Mouse (Mus musculus): ENCODE results near the gene Sept11. TPM values are rescaled to one million over a fixed set of nuclear protein-coding genes. Genes with fewer than 3 reads are reported as not detected.

The Sept11 gene
- total and polyA plus RNA-seq, 2 experiments from 2014 or later: 88.1 to 92.5 TPM

- Histone ChIP-seq H3K9me3 (ENCODE audit: low read length) (no peaks in the 10 kb centered on the region), H3K4me3 (ENCODE audit: low read length) (no peak overlapping the region), H3K4me1 (ENCODE audit: insufficient read depth, low read length) (peaks cover 11% of the 10 kb centered on the region; the same call in 1 of the 2 replicates), H3K36me3 (ENCODE audit: insufficient read depth, low read length) (no peaks in the 10 kb centered on the region), H3K27me3 (ENCODE audit: insufficient read depth, low read length) (peaks cover 16% of the 10 kb centered on the region), H3K9ac (replicated peaks; ENCODE audit: low read length) (no peak overlapping the region), H3K4me2 (ENCODE audit: low read depth, low read length) (no peak overlapping the region), H3K27ac (no peak overlapping the region)
- no peak for DNase-seq (ENCODE audit: low spot score)
- WGBS: 56% methylated on average over 13 of the region's 13 CpGs
- ATAC-seq: no peak
- no peak for TF ChIP-seq CTCF (IDR thresholded peaks at IDR 0.05; ENCODE audit: low read depth)
Observed at GRCm38 (mm10) chr5:93048481-93049240, 44.6 kb upstream of the Sept11 start.

DNA sequence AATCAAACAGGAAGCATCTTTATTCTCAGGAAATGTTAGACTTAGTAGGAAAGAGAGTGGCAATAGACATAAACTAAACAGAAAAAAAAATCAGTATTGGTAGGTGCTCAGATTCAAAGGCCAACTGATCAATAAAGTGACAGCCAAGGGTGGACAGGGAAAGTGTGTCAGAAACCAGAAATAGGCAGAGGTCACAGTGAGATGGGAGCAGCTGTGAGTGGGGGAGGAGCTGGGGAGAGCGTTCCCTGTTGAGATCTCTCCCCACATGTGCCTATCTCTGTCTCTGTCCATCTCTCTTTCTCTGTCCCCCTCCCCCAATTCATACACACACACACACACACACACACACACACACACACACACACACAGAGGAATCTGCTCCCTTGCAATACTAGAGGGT lies 43.3 kb upstream of the Sept11 start:
- Histone ChIP-seq H3K27ac (no peak overlapping the region), H3K9ac (replicated peaks; ENCODE audit: low read length) (no peak overlapping the region), H3K4me1 (ENCODE audit: insufficient read depth, low read length) (0 out of 2 replicates have a peak, but pooled peaks cover 5% of the 10 kb centered on the region), H3K9me3 (ENCODE audit: low read length) (no peaks in the 10 kb centered on the region), H3K4me2 (ENCODE audit: low read depth, low read length) (no peak overlapping the region), H3K4me3 (ENCODE audit: low read length) (no peak overlapping the region), H3K36me3 (ENCODE audit: insufficient read depth, low read length) (no peaks in the 10 kb centered on the region), H3K27me3 (ENCODE audit: insufficient read depth, low read length) (peaks cover 4% of the 10 kb centered on the region; the same call in 1 of the 2 replicates)
- ATAC-seq (no peak), DNase-seq (ENCODE audit: low spot score) (no peak)
- no peak for TF ChIP-seq CTCF (IDR thresholded peaks at IDR 0.05; ENCODE audit: low read depth)
- WGBS: 74% methylated on average over 1 of the region's 1 CpGs

DNA sequence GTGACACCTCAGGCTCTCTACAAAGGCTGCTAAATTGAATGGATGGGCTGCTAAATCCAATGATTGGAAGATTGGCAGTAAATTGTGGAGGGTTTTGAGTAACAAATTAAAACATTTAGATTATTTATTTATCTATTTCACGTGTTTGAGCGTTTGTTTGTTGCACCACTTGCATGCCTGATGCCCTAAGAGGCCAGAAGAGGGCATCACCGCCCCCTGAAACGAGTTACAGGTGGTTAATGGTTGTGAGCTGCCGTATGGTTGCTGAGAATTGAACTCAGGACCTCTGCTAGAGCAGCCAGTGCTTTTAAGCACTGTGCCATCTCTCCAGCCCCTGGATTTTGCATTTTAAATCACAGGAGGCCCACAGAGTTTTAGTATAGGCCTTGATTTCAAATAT lies 42.2 kb upstream of the Sept11 start:
- Histone ChIP-seq H3K36me3 (ENCODE audit: insufficient read depth, low read length) (no peaks in the 10 kb centered on the region), H3K4me2 (ENCODE audit: low read depth, low read length) (no peak overlapping the region), H3K9me3 (ENCODE audit: low read length) (no peaks in the 10 kb centered on the region), H3K27ac (no peak overlapping the region), H3K27me3 (ENCODE audit: insufficient read depth, low read length) (no peaks in the 10 kb centered on the region), H3K9ac (replicated peaks; ENCODE audit: low read length) (no peak overlapping the region), H3K4me3 (ENCODE audit: low read length) (no peak overlapping the region), H3K4me1 (ENCODE audit: insufficient read depth, low read length) (no peaks in the 10 kb centered on the region)
- peak; percentile 11; the same call in 1 of the 2 replicates for TF ChIP-seq CTCF (IDR thresholded peaks at IDR 0.05; ENCODE audit: low read depth)
- WGBS: 55% methylated on average over 5 of the region's 5 CpGs
- DNase-seq (ENCODE audit: low spot score): no peak
- no peak for ATAC-seq

- DNase-seq (ENCODE audit: low spot score) (peak; percentile 12), ATAC-seq (no peak)
- Histone ChIP-seq H3K9ac (replicated peaks; ENCODE audit: low read length) (no peak overlapping the region), H3K4me3 (ENCODE audit: low read length) (no peak overlapping the region), H3K9me3 (ENCODE audit: low read length) (no peaks in the 10 kb centered on the region), H3K27me3 (ENCODE audit: insufficient read depth, low read length) (no peaks in the 10 kb centered on the region), H3K27ac (no peak overlapping the region), H3K4me1 (ENCODE audit: insufficient read depth, low read length) (no peaks in the 10 kb centered on the region), H3K36me3 (ENCODE audit: insufficient read depth, low read length) (no peaks in the 10 kb centered on the region), H3K4me2 (ENCODE audit: low read depth, low read length) (no peak overlapping the region)
- WGBS: 58% methylated on average over 9 of the region's 9 CpGs
- TF ChIP-seq CTCF (IDR thresholded peaks at IDR 0.05; ENCODE audit: low read depth): no peak
Observed at GRCm38 (mm10) chr5:93051951-93052350, 41.3 kb upstream of the Sept11 start.

DNA sequence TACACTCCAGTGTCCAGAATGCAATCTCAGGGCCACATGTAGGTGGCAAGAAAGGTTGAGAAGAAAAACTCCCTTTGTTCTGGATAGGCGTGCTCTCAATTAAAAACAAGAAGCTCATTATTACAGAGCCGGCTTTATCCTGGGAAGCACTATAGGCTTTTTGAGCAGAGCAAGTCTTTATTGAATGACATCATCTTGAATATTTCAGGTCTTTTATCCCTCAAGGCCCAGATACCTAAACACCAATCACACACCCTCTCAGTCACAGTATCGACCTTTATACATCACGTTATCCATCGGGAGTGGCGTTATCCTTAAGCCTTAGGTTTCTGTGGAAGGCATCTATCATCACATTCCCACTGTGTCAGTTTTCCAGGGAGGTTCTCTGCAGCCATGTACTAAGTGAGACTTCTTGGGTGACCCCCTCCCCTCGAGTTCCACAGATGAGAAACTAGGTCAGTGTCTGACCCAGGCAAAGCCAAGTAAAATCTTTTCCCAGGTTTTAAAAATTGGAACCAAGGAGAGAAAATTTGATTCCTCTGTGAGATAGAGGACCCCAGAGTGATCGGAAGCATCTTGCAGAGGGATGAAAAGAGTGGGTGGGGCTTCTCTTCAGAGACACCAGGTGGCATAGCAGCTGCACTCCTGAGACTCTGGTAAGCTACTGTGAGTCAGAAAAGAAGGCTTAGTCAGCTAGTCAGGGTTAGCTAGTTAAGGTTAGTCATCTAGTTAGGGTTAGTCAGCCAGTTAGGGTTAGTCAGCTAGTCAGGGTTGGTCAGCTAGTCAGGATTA lies 39.4 kb upstream of the Sept11 start:
- DNase-seq (ENCODE audit: low spot score) (no peak), ATAC-seq (peak; percentile 53; the same call in 1 of the 2 replicates)
- Histone ChIP-seq H3K27me3 (ENCODE audit: insufficient read depth, low read length) (no peaks in the 10 kb centered on the region), H3K4me2 (ENCODE audit: low read depth, low read length) (no peak overlapping the region), H3K27ac (no peak overlapping the region), H3K9ac (replicated peaks; ENCODE audit: low read length) (no peak overlapping the region), H3K9me3 (ENCODE audit: low read length) (no peaks in the 10 kb centered on the region), H3K36me3 (ENCODE audit: insufficient read depth, low read length) (no peaks in the 10 kb centered on the region), H3K4me3 (ENCODE audit: low read length) (no peak overlapping the region), H3K4me1 (ENCODE audit: insufficient read depth, low read length) (no peaks in the 10 kb centered on the region)
- TF ChIP-seq CTCF (IDR thresholded peaks at IDR 0.05; ENCODE audit: low read depth): no peak; the same call in 1 of the 2 replicates
- 50% methylated on average over 8 of the region's 8 CpGs for WGBS

DNA sequence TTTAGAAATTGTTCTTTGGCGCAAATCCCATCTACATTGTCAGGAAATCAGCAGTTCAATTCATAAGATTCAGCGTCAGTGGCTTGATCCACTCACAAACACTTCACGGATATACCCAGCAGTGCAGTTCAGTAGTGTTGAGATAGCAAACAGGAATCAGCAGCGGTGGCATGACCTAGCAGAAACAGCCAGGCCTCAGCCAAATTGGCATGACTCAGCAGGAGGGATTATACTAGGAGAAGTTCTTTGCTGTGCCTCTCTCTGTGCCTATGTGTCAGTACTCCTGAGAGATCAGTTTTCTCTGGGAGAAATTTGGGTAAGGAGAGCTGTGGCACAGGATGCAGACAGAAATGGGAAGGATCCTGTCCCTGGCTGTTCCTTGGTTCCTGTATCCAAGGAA lies 32.4 kb upstream of the Sept11 start:
- Histone ChIP-seq H3K4me1 (ENCODE audit: insufficient read depth, low read length) (no peaks in the 10 kb centered on the region), H3K27ac (no peak overlapping the region), H3K9me3 (ENCODE audit: low read length) (no peaks in the 10 kb centered on the region), H3K27me3 (ENCODE audit: insufficient read depth, low read length) (no peaks in the 10 kb centered on the region), H3K4me3 (ENCODE audit: low read length) (no peak overlapping the region), H3K36me3 (ENCODE audit: insufficient read depth, low read length) (no peaks in the 10 kb centered on the region), H3K4me2 (ENCODE audit: low read depth, low read length) (no peak overlapping the region), H3K9ac (replicated peaks; ENCODE audit: low read length) (no peak overlapping the region)
- ATAC-seq (no peak), DNase-seq (ENCODE audit: low spot score) (no peak)
- no peak for TF ChIP-seq CTCF (IDR thresholded peaks at IDR 0.05; ENCODE audit: low read depth)
- WGBS: 87% methylated on average over 4 of the region's 4 CpGs

All from hindbrain, postnatal 0 days (tissue).